Mouse (Mus musculus) MEL (cell line): ENCODE results near the gene Nfe2l3. TPM values are rescaled to one million over a fixed set of nuclear protein-coding genes. Genes with fewer than 3 reads are reported as not detected.

Experiments
- DNase-seq: peaks from one replicate; pipeline ENCODE4 v3.0.0; 2011; ENCODE audit warnings: low read depth, low spot score
- H3K27ac ChIP-seq: 2 replicates; pipeline ENCODE4 v1.5.1; 2012; ENCODE audit warnings: low read depth, mild to moderate bottlenecking, control low read depth, low read length, moderate library complexity; ENCODE audit not compliant: control insufficient read depth
- H3K27me3 ChIP-seq, 2 experiments: fragments of 150-350 bp in 1 of 2; sonication (generic) in 1 of 2; 2 replicates each; pipeline ENCODE4 v1.6.1; 2012; ENCODE audit warnings: low read length in 2 of 2, mild to moderate bottlenecking in 2 of 2, improper control_type of control experiment in 1 of 2, moderate library complexity in 1 of 2; ENCODE audit not compliant: insufficient read depth in 2 of 2, control insufficient read depth in 1 of 2
- H3K36me3 ChIP-seq, 2 experiments: 2 replicates each; pipeline ENCODE4 v1.6.1; 2012 to 2014; ENCODE audit warnings: low read length in 2 of 2, improper control_type of control experiment in 1 of 2, inconsistent platforms in 1 of 2, mild to moderate bottlenecking in 1 of 2; ENCODE audit not compliant: insufficient read depth in 2 of 2, control insufficient read depth in 1 of 2
- H3K4me1 ChIP-seq, 2 experiments: fragments of 150-350 bp in 1 of 2; sonication (generic) in 1 of 2; 2 replicates each; pipeline ENCODE4 v1.6.1; 2012; ENCODE audit warnings: low read length in 2 of 2, improper control_type of control experiment in 1 of 2, mild to moderate bottlenecking in 1 of 2; ENCODE audit not compliant: insufficient read depth in 2 of 2, control insufficient read depth in 1 of 2
- H3K4me3 ChIP-seq, 2 experiments: fragments of 150-350 bp in 1 of 2; sonication (generic) in 1 of 2; 2 replicates each; pipeline ENCODE4 v1.5.1; 2012; ENCODE audit warnings: low read depth in 2 of 2, low read length in 2 of 2, mild to moderate bottlenecking in 2 of 2, moderate library complexity in 2 of 2, control low read depth in 1 of 2, improper control_type of control experiment in 1 of 2; ENCODE audit not compliant: control insufficient read depth in 1 of 2, insufficient read depth in 1 of 2
- H3K79me2 ChIP-seq: 2 replicates; pipeline ENCODE4 v1.6.1; 2012; ENCODE audit warnings: mild to moderate bottlenecking, low read length, moderate library complexity; ENCODE audit not compliant: control insufficient read depth, poor library complexity, insufficient read depth
- H3K9ac ChIP-seq: 2 replicates; pipeline ENCODE4 v1.6.1; 2012; ENCODE audit warnings: low read depth, mild to moderate bottlenecking, control low read depth, low read length, moderate library complexity; ENCODE audit not compliant: control insufficient read depth, poor library complexity, severe bottlenecking
- H3K9me3 ChIP-seq: fragments of 150-350 bp; sonication (generic); replicated peaks from 2 replicates; pipeline ENCODE4 v1.6.1; 2012; ENCODE audit warnings: mild to moderate bottlenecking, low read length, improper control_type of control experiment, moderate library complexity; ENCODE audit not compliant: insufficient read depth
- CTCF ChIP-seq, 3 experiments: IDR thresholded peaks in 2 of 3; conservative IDR thresholded peaks in 1 of 3; 2 replicates each; pipeline ENCODE4 v1.5.1; 2011 to 2012; ENCODE audit warnings: low read length in 3 of 3, low read depth in 2 of 3, mild to moderate bottlenecking in 2 of 3, improper control_type of control experiment in 1 of 3, inconsistent platforms in 1 of 3, mixed read lengths in 1 of 3, moderate library complexity in 1 of 3; ENCODE audit not compliant: control insufficient read depth in 1 of 3, insufficient read depth in 1 of 3, poor library complexity in 1 of 3, severe bottlenecking in 1 of 3
- E2F4 ChIP-seq: IDR thresholded peaks from 2 replicates; pipeline ENCODE4 v1.6.1; 2011; ENCODE audit warnings: low read depth, low read length, improper control_type of control experiment, borderline replicate concordance
- EP300 ChIP-seq, 2 experiments: IDR thresholded peaks; 2 replicates each; pipeline ENCODE4 v1.6.1; 2011; ENCODE audit warnings: improper control_type of control experiment in 2 of 2, low read length in 2 of 2, low read depth in 1 of 2, mild to moderate bottlenecking in 1 of 2
- GABPA ChIP-seq: IDR thresholded peaks from 2 replicates; pipeline ENCODE4 v1.6.1; 2012; ENCODE audit warnings: low read depth, mild to moderate bottlenecking, inconsistent platforms, low read length, improper control_type of control experiment, moderate library complexity
- GATA1 ChIP-seq: IDR thresholded peaks from 2 replicates; pipeline ENCODE4 v1.6.1; 2011; ENCODE audit warnings: low read depth, low read length, improper control_type of control experiment
- HCFC1 ChIP-seq: IDR thresholded peaks from 2 replicates; pipeline ENCODE4 v1.6.1; 2012; ENCODE audit warnings: low read depth, mild to moderate bottlenecking, inconsistent platforms, low read length, improper control_type of control experiment, moderate library complexity
- JUND ChIP-seq: IDR thresholded peaks from 2 replicates; pipeline ENCODE4 v1.6.1; 2011; ENCODE audit warnings: low read depth, mild to moderate bottlenecking, improper control_type of control experiment, low read length
- MAX ChIP-seq: IDR thresholded peaks from 2 replicates; pipeline ENCODE4 v1.6.1; 2011; ENCODE audit warnings: low read length, improper control_type of control experiment
- MXI1 ChIP-seq: IDR thresholded peaks from 2 replicates; pipeline ENCODE4 v1.6.1; 2011; ENCODE audit warnings: mild to moderate bottlenecking, low read depth, low read length, improper control_type of control experiment
- MYC ChIP-seq: IDR thresholded peaks from 2 replicates; pipeline ENCODE4 v1.6.1; 2011; ENCODE audit warnings: low read depth, mild to moderate bottlenecking, low read length, improper control_type of control experiment, moderate library complexity
- NELFE ChIP-seq: IDR thresholded peaks from 2 replicates; pipeline ENCODE4 v1.6.1; 2011; ENCODE audit warnings: low read depth, low read length, improper control_type of control experiment
- POLR2A ChIP-seq, 2 experiments: IDR thresholded peaks; 2 replicates each; pipeline ENCODE4 v1.6.1; 2011 to 2012; ENCODE audit warnings: low read length in 2 of 2, mild to moderate bottlenecking in 2 of 2, control low read depth in 1 of 2, improper control_type of control experiment in 1 of 2, low read depth in 1 of 2, moderate library complexity in 1 of 2; ENCODE audit not compliant: control insufficient read depth in 1 of 2, insufficient read depth in 1 of 2, poor library complexity in 1 of 2
- POLR2AphosphoS5 ChIP-seq: IDR thresholded peaks from 2 replicates; pipeline ENCODE4 v1.6.1; 2012; ENCODE audit warnings: low read depth, borderline replicate concordance, mild to moderate bottlenecking, inconsistent platforms, low read length, moderate library complexity, mixed read lengths
- RAD21 ChIP-seq: IDR thresholded peaks from 2 replicates; pipeline ENCODE4 v1.6.1; 2011; ENCODE audit warnings: mild to moderate bottlenecking, low read depth, low read length, improper control_type of control experiment
- SIN3A ChIP-seq: IDR thresholded peaks from 2 replicates; pipeline ENCODE4 v1.6.1; 2012; ENCODE audit warnings: low read length, improper control_type of control experiment, inconsistent platforms
- SMC3 ChIP-seq: IDR thresholded peaks from 2 replicates; pipeline ENCODE4 v1.6.1; 2011; ENCODE audit warnings: low read depth, low read length, improper control_type of control experiment
- ZC3H11A ChIP-seq: IDR thresholded peaks from 2 replicates; pipeline ENCODE4 v1.6.1; 2012; ENCODE audit warnings: low read depth, mild to moderate bottlenecking, inconsistent platforms, low read length, improper control_type of control experiment
- ZKSCAN1 ChIP-seq: IDR thresholded peaks from 2 replicates; pipeline ENCODE4 v1.6.1; 2012; ENCODE audit warnings: low read depth, mild to moderate bottlenecking, inconsistent platforms, low read length, improper control_type of control experiment, moderate library complexity
- ZNF384 ChIP-seq: IDR thresholded peaks from 2 replicates; pipeline ENCODE4 v1.6.1; 2012; ENCODE audit warnings: low read depth, mild to moderate bottlenecking, inconsistent platforms, low read length, improper control_type of control experiment
- polyA plus RNA-seq, 2 experiments: library from polyadenylated mRNA; stranded (reverse) in 1 of 2; unstranded in 1 of 2; fragments of >175 nt in 1 of 2; fragments of >200 nt in 1 of 2; gene quantifications; 2 replicates each; pipeline versions ENCODE4 v1.2.1 to v1.2.4; 2012; ENCODE audit warnings: low replicate concordance in 2 of 2, low read depth in 1 of 2; ENCODE audit not compliant: insufficient read length in 2 of 2, insufficient read depth in 1 of 2, missing spikeins in 1 of 2
- total RNA-seq: library from RNA; depleted of rRNA; stranded (reverse); fragments of 300-350 nt; gene quantifications from 2 replicates; pipeline ENCODE4 v1.2.3, GENCODE M21; 2012; rRNA removed

The Nfe2l3 gene
- total RNA-seq (0.07 and 0.15 TPM in 2 replicates), polyA plus RNA-seq (under 1 TPM in 1 of 2 experiments, not detected in 1; 0.21 TPM)

GRCm38 (mm10) chr6:51432535-51433397 is at the start of gene Nfe2l3:
Nfe2l3 (plus strand) TSS chr6:51432670.
- peaks cover 5 to 7% of the 10 kb centered on the region in 2 experiments for H3K27me3 ChIP-seq
- H3K9ac ChIP-seq = no peak within 1 kb of the TSS
- no peaks in the 10 kb centered on the region for H3K79me2 ChIP-seq
- H3K36me3 ChIP-seq = no peaks in the 10 kb centered on the region
- no peak within 1 kb of the TSS for H3K27ac ChIP-seq
- H3K4me1 ChIP-seq = no peaks in the 10 kb centered on the region; a peak in 2 of 4 replicates
- H3K4me3 ChIP-seq = no peak within 1 kb of the TSS
- DNase-seq = peak; percentile 62
- no peaks in the 10 kb centered on the region for H3K9me3 ChIP-seq
- TF ChIP-seq CTCF (IDR thresholded peaks at IDR 0.05 in 2 of 3, conservative IDR thresholded peaks at IDR 0.05 in 1 of 3; ENCODE audit: control insufficient read depth in 1 of 3, insufficient read depth in 1 of 3, low read depth in 2 of 3, low read length in 3 of 3, poor library complexity in 1 of 3, severe bottlenecking in 1 of 3) = no peak
- TF ChIP-seq, all 39 proteins: peak for 0

GRCm38 (mm10) chr6:51383769-51384755 is 48.4 kb upstream of the Nfe2l3 start:
- peak; percentile 10 to 38; a peak in 2 of 4 replicates for TF ChIP-seq EP300 (IDR thresholded peaks at IDR 0.05; ENCODE audit: low read depth in 1 of 2, low read length in 2 of 2)
- peak; percentile 80 for TF ChIP-seq MAX
- TF ChIP-seq GABPA = no peak
- 0 out of 2 replicates have a peak, but pooled peaks have one; percentile 25 for TF ChIP-seq JUND
- peak; percentile 84 for TF ChIP-seq RAD21
- peak in 1 of 2 experiments; percentile 56; a peak in 2 of 4 replicates for TF ChIP-seq POLR2A (IDR thresholded peaks at IDR 0.05; ENCODE audit: control insufficient read depth in 1 of 2, insufficient read depth in 1 of 2, low read depth in 1 of 2, low read length in 2 of 2, poor library complexity in 1 of 2)
- TF ChIP-seq E2F4 = no peak
- peak; percentile 82 for TF ChIP-seq ZC3H11A
- peak; percentile 77 for TF ChIP-seq MXI1
- TF ChIP-seq ZNF384 = peak; percentile 100
- TF ChIP-seq ZKSCAN1 = peak; percentile 59; the same call in 1 of the 2 replicates
- peak; percentile 54 for TF ChIP-seq NELFE
- peak; percentile 42; the same call in 1 of the 2 replicates for TF ChIP-seq HCFC1
- TF ChIP-seq GATA1 = no peak
- TF ChIP-seq CTCF (IDR thresholded peaks at IDR 0.05 in 2 of 3, conservative IDR thresholded peaks at IDR 0.05 in 1 of 3; ENCODE audit: control insufficient read depth in 1 of 3, insufficient read depth in 1 of 3, low read depth in 2 of 3, low read length in 3 of 3, poor library complexity in 1 of 3, severe bottlenecking in 1 of 3) = peak; percentile 72 to 87 (median 78)
- TF ChIP-seq POLR2AphosphoS5 = no peak
- TF ChIP-seq SIN3A = peak; percentile 84
- TF ChIP-seq SMC3 = peak; percentile 89
- TF ChIP-seq MYC = peak; percentile 91
- H3K4me1 ChIP-seq = peaks cover 0 to 7% of the 10 kb centered on the region in 2 experiments
- DNase-seq = peak; percentile 95

More at GRCm38 (mm10) chr6:51383769-51384755, 48.4 kb upstream of the Nfe2l3 start:
- H3K79me2 ChIP-seq = peaks cover 3% of the 10 kb centered on the region; the same call in 1 of the 2 replicates
- peaks cover 0 to 12% of the 10 kb centered on the region in 2 experiments; a peak in 2 of 4 replicates for H3K36me3 ChIP-seq
- peak overlapping the region; percentile 63 for H3K27ac ChIP-seq
- H3K9me3 ChIP-seq = no peaks in the 10 kb centered on the region
- peak overlapping the region; percentile 44 to 47 for H3K4me3 ChIP-seq
- no peaks in the 10 kb centered on the region; a peak in 1 of 4 replicates for H3K27me3 ChIP-seq
- H3K9ac ChIP-seq = peak overlapping the region; percentile 69
